Mouse (Mus musculus) embryo, embryonic 10.5 days (tissue): ENCODE results near the gene Ccnc.

Experiments
- DNase-seq: peaks from one replicate; pipeline ENCODE4 v3.0.0-alpha.2; 2015; ENCODE audit warnings: low spot score

Gene Ccnc

DNA sequence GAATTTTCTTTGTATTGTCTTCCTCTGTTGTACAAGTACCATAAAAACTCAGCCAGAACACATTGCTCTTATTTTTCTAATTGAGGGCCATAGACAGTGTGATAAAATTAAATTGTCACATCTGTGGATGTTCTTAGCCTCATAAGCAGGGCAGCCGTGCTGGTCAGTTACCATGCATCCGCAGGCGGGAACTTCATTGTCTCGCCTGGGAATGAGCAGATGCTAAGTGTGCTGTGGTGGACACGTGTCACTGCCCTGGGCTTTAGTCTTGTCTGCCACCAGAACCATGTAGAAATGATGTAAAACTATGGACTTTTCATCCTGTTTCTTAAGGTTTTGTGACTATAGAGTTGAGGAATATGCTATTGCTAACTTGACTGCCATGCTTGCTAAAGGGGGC lies 79.7 kb downstream of the Ccnc start:
- peak; percentile 16 for DNase-seq
